Mouse (Mus musculus) midbrain, embryonic 10.5 days (tissue): ENCODE data around the gene Asap3. TPM values are rescaled to one million over a fixed set of nuclear protein-coding genes. Genes with fewer than 3 reads are reported as not detected.
A peak's percentile ranks its signal among the peaks of the same experiment; 100 is the strongest.

Experiments
- DNase-seq: peaks from one replicate; pipeline ENCODE4 v3.0.0-alpha.2; 2017; ENCODE audit warnings: low spot score
- H3K27ac ChIP-seq: fragments of 300-500 bp; sonication (generic); replicated peaks from 2 replicates; pipeline ENCODE4 v1.5.1; 2016; ENCODE audit warnings: mild to moderate bottlenecking
- H3K27me3 ChIP-seq: fragments of 300-500 bp; sonication (generic); 2 replicates; pipeline ENCODE4 v1.6.1; 2016; ENCODE audit warnings: low read depth, mild to moderate bottlenecking; ENCODE audit not compliant: poor library complexity, severe bottlenecking
- H3K36me3 ChIP-seq: fragments of 300-500 bp; sonication (generic); 2 replicates; pipeline ENCODE4 v1.6.1; 2016; ENCODE audit warnings: mild to moderate bottlenecking, moderate library complexity
- H3K4me1 ChIP-seq: fragments of 300-500 bp; sonication (generic); 2 replicates; pipeline ENCODE4 v1.6.1; 2016
- H3K4me3 ChIP-seq: fragments of 300-500 bp; sonication (generic); 2 replicates; pipeline ENCODE4 v1.5.1; 2016; ENCODE audit warnings: mild to moderate bottlenecking, moderate library complexity
- H3K9me3 ChIP-seq: fragments of 300-500 bp; sonication (generic); replicated peaks from 2 replicates; pipeline ENCODE4 v1.6.1; 2016; ENCODE audit warnings: mild to moderate bottlenecking
- WGBS: fragments of 180-500 bp; shearing (Covaris S2); methylation state at CpG from one replicate; pipeline ENCODE4 v1.1.7; 2016; 5-methylcytosine and 5-hydroxymethylcytosine counted together
- polyA plus RNA-seq: library from polyadenylated mRNA; unstranded; fragments of >200 nt; fragmentation: Nextera tagmentation; extraction: Ambion mirVana; gene quantifications from 2 replicates; pipeline ENCODE4 v1.2.1, GENCODE M21; 2016

The Asap3 gene
- polyA plus RNA-seq, 1 experiment from 2014 or later: 6.0 TPM

- Histone ChIP-seq H3K9me3 (no peaks in the 10 kb centered on the region), H3K4me1 (peaks cover 75% of the 10 kb centered on the region), H3K27me3 (no peaks in the 10 kb centered on the region; the same call in 1 of the 2 replicates), H3K36me3 (peaks cover 20% of the 10 kb centered on the region), H3K4me3 (peak overlapping the region; percentile 91), H3K27ac (peak overlapping the region; percentile 95)
- WGBS: 73% methylated on average over 13 of the region's 13 CpGs
- DNase-seq: peak; percentile 39
Observed at GRCm38 (mm10) chr4:136174216-136175193, 31.7 kb upstream of the Asap3 start.

DNA sequence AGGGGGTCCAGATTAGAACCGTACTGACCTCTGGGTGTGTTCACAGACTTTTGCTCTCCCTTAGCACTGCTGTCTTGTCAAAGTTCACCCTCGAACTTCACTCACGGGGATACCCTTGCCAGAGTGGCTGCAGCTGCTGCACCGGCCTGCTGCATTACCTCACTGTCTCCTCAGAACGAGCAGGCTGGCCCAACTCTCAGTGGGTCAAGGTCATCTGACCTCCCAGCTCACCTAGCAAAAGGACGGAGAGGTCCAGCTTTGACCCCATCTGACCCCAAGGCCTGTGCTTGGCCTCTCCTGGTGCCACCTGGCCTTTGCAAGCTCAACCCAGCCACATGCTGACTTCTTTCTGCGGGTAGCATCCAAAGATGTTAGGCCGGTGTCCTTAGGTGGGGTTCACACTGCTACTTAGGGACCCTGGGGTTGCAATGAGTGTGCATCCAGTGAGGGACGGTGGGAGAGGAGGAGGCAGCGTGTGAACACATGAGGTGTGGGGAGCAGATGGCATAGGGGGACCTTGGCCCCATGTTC lies 30.1 kb upstream of the Asap3 start:
- WGBS: 80% methylated on average over 10 of the region's 10 CpGs
- peak overlapping the region; percentile 7; the same call in 1 of the 2 replicates for H3K4me3 ChIP-seq
- no peaks in the 10 kb centered on the region for H3K9me3 ChIP-seq
- H3K27me3 ChIP-seq: peaks cover 8% of the 10 kb centered on the region
- peak overlapping the region; percentile 70 for H3K27ac ChIP-seq
- DNase-seq: no peak
- H3K4me1 ChIP-seq: peaks cover 91% of the 10 kb centered on the region
- peaks cover 28% of the 10 kb centered on the region for H3K36me3 ChIP-seq

GRCm38 (mm10) chr4:136177244-136177611 lies 28.9 kb upstream of the Asap3 start:
- Histone ChIP-seq H3K9me3 (no peaks in the 10 kb centered on the region), H3K36me3 (peaks cover 28% of the 10 kb centered on the region), H3K4me3 (peak overlapping the region; percentile 7; the same call in 1 of the 2 replicates), H3K27ac (peak overlapping the region; percentile 70), H3K4me1 (peaks cover 88% of the 10 kb centered on the region), H3K27me3 (peaks cover 8% of the 10 kb centered on the region; the same call in 1 of the 2 replicates)
- WGBS: 55% methylated on average over 8 of the region's 8 CpGs
- no peak for DNase-seq

DNA sequence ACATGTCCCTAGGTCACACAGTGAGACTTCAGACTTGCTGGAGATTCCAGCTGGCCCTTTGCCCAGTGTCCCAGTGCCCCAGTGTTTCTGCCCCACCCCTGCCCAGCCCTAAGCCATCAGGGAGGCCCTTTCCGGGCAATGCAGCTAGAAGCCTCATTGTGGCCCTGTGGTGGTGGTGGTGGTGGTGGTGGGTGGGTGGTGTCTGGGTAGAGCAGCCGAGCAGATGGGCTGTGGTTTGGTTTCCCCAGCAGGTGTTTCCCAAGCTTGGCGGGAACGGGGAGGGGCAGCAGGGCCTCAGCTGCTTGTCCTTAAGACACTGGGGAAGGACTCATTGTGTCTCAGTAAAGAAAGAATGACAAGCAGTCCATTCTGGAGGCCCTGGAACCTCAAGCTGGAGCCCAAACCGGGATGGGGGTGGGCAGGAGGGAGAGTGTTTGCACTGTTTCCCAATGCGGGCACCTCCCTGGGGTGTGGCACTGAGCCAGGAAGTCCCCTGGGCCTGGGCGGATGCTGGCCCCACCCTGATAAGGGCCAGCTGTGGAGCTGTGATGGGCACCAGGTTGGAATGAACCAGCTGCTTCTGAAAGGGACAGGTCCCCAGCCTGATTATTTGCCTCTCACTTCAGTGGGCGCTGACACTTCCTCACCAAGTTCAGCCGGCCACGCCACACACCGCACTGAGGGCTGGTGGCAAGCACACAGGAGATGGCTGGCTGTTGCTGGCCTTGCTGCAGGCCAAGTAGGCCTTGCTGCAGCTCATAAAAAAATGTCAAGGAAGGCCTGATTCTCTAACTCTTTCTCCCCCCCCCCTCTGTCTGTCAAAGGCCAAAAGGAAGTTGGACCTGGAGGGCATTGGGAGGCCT lies 28.3 kb upstream of the Asap3 start:
- 69% methylated on average over 11 of the region's 11 CpGs for WGBS
- Histone ChIP-seq H3K27ac (peak overlapping the region; percentile 70), H3K4me3 (0 out of 2 replicates have a peak overlapping the region, but pooled peaks have one; percentile 7), H3K9me3 (no peaks in the 10 kb centered on the region), H3K36me3 (peaks cover 33% of the 10 kb centered on the region), H3K4me1 (peaks cover 83% of the 10 kb centered on the region), H3K27me3 (peaks cover 8% of the 10 kb centered on the region; the same call in 1 of the 2 replicates)
- no peak for DNase-seq

DNA sequence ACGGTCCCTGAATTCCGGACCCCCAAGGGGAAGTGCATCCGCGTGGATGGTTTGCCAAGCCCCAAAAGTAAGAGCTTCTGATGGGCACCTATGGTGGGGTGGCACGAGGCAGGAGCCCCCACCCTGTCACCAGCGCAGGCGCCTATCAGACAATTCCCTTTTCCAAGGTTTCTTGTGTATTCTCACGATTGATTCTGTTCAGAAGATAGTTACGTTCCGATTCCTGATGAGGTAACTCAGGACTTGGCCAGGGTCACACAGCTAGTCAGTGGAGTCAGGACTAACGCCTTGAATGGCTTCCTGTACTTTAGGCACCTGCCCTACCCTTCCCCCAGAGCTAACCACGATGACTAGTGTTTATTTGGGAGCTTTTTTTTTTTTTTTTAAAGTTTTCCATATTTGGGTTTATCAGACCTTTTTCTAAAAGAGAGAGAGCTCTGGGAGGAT lies 27.7 kb upstream of the Asap3 start:
- 88% methylated on average over 12 of the region's 12 CpGs for WGBS
- H3K4me1 ChIP-seq: peaks cover 77% of the 10 kb centered on the region
- no peak overlapping the region for H3K4me3 ChIP-seq
- H3K27me3 ChIP-seq: peaks cover 8% of the 10 kb centered on the region; the same call in 1 of the 2 replicates
- H3K9me3 ChIP-seq: no peaks in the 10 kb centered on the region
- peaks cover 39% of the 10 kb centered on the region for H3K36me3 ChIP-seq
- no peak for DNase-seq
- H3K27ac ChIP-seq: peak overlapping the region; percentile 70

DNA sequence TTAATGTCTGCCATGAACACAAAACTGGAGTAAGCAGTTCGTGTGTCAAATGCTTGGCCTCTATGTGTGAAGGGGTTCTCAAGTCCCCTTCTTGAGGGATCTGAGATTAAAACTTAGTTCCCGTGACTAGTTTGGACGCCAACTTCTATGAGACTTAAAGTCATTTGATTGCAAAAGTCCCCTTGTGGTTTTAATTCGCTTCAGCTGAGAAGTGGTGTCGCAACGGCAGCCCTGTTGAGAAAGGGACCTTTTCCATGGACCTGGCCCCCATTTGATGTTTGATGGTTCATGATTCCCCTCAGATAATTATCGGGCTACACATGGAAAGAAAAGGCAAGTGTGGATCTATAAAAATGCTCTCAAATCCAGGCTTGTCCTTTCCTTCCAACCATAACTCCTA lies 26.7 kb upstream of the Asap3 start:
- DNase-seq: no peak
- Histone ChIP-seq H3K27ac (no peak overlapping the region), H3K4me1 (peaks cover 67% of the 10 kb centered on the region), H3K9me3 (no peaks in the 10 kb centered on the region), H3K4me3 (no peak overlapping the region), H3K27me3 (peaks cover 8% of the 10 kb centered on the region; the same call in 1 of the 2 replicates), H3K36me3 (peaks cover 47% of the 10 kb centered on the region)
- WGBS: 90% methylated on average over 7 of the region's 7 CpGs

DNA sequence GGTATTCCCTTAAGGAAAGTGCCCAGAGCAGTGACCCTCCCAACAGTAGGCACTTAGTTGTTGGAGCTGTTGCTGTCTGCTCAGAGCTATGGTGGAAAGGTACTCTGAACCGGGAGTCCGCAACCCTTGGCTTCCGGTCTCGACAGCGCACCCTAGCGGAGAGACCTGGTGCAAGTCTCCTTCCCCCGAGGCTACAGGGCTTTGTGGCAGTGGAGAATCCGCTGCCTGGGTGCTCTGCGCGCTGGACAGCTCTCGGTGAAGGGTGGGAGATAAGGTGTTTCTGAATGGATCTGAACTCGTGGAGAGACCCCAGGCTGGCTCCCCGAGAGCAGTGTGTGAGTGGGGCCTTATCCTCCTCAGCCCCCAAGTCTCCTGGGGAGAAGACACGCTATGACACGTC lies 26.2 kb upstream of the Asap3 start:
- H3K27me3 ChIP-seq: peaks cover 8% of the 10 kb centered on the region; the same call in 1 of the 2 replicates
- peaks cover 62% of the 10 kb centered on the region for H3K4me1 ChIP-seq
- peak; percentile 89 for DNase-seq
- H3K36me3 ChIP-seq: peaks cover 50% of the 10 kb centered on the region
- 3% methylated on average over 15 of the region's 15 CpGs for WGBS
- H3K27ac ChIP-seq: peak overlapping the region; percentile 79
- no peaks in the 10 kb centered on the region for H3K9me3 ChIP-seq
- peak overlapping the region; percentile 47 for H3K4me3 ChIP-seq

DNA sequence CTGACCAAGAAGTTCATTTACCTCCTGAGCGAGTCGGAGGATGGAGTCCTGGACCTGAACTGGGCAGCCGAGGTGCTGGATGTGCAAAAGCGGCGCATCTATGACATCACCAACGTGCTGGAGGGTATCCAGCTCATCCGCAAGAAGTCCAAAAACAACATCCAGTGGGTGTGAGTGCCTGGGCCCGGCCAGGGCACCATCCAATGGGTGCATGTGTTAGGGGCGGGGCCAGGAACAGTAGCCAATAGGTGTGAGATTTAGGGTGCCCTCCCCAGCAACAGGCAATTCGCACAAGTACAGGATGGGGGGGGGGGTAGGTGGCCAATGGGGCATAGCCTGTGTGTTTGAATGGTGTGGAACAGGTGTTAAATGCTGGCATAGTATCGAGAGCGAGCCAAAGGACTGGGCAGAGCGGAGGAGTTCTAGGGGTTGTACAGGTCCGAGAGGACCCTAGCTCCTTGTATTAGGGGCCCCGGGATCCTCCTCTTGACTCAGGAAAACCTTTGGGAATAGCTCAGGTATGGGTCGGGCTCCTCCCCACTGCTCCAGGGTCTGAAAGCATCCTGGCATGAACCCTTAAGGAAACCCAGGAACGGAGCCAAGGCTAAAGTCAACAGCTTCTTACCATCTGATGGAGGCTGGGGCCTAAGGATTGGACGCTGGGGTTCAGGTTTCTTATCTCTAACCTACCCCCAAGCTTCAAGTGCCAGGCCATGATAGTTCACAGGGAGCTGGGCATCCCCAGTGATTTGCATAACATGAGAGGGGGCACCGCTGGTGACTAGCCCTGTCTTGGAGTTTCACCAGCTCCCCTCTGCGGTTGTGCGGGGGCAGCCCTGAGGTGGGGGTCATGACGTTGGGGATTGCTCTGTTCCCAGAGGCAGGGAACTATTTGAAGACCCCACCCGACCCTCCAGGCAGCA lies 25.5 kb upstream of the Asap3 start:
- Histone ChIP-seq H3K9me3 (no peaks in the 10 kb centered on the region), H3K36me3 (peaks cover 54% of the 10 kb centered on the region), H3K27me3 (peaks cover 8% of the 10 kb centered on the region; the same call in 1 of the 2 replicates), H3K4me1 (peaks cover 55% of the 10 kb centered on the region), H3K4me3 (peak overlapping the region; percentile 47), H3K27ac (peak overlapping the region; percentile 79)
- peak; percentile 51 for DNase-seq
- WGBS: 14% methylated on average over 23 of the region's 23 CpGs

GRCm38 (mm10) chr4:136181367-136181766 lies 24.8 kb upstream of the Asap3 start:
- no peak overlapping the region for H3K27ac ChIP-seq
- H3K36me3 ChIP-seq: peaks cover 61% of the 10 kb centered on the region
- 23% methylated on average over 12 of the region's 12 CpGs for WGBS
- no peak for DNase-seq
- H3K9me3 ChIP-seq: no peaks in the 10 kb centered on the region
- H3K27me3 ChIP-seq: peaks cover 8% of the 10 kb centered on the region; the same call in 1 of the 2 replicates
- no peak overlapping the region for H3K4me3 ChIP-seq
- H3K4me1 ChIP-seq: peaks cover 48% of the 10 kb centered on the region

DNA sequence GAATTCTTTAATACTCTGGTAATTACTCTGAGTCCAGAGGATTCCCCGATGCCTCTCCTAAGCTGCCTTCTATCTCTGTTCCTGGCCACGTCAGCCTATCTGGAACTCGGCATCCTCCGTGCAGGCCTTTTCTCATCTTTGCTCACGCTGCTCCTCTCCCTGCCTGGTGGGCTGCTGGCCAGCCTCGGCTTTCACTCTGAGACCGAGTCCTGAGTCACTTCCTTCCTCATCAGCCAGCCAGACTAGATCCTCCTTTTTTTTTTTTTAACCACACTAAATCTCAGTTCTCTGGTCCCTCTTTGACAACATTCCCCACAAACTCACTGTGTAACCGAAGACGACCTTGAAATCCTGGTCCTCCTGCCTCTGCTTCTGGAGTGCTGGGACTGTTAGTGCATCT lies 20.8 kb upstream of the Asap3 start:
- H3K27ac ChIP-seq: no peak overlapping the region

DNA sequence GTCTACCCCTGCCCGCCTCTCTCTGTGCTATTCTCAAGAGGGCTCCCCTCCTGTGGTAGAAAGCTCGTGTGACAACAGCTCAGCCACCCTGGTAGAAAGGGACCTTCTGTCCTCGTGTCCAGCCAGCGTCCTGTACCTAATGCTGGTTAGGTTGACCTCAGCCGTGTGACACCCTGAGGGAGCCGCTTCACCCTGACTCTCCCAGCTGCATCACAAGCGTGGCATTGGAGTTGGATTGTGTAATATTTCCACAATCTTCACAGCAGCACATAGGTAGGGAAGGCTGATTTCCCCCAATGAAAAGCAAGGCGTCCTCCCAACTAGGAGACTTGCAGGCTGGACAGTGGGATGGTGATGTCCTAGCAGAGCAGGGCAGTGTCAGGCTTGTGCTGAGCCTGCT lies 19.9 kb upstream of the Asap3 start:
- WGBS: 90% methylated on average over 8 of the region's 8 CpGs
- peaks cover 84% of the 10 kb centered on the region for H3K36me3 ChIP-seq
- DNase-seq: no peak
- no peaks in the 10 kb centered on the region for H3K27me3 ChIP-seq
- H3K4me3 ChIP-seq: no peak overlapping the region
- no peak overlapping the region for H3K27ac ChIP-seq
- H3K4me1 ChIP-seq: peaks cover 2% of the 10 kb centered on the region; the same call in 1 of the 2 replicates
- H3K9me3 ChIP-seq: no peaks in the 10 kb centered on the region

More for the DNA sequence above, 20.8 kb upstream of the Asap3 start:
- Histone ChIP-seq H3K9me3 (no peaks in the 10 kb centered on the region), H3K4me3 (no peak overlapping the region), H3K4me1 (peaks cover 11% of the 10 kb centered on the region), H3K27me3 (peaks cover 7% of the 10 kb centered on the region; the same call in 1 of the 2 replicates), H3K36me3 (peaks cover 81% of the 10 kb centered on the region)
- no peak for DNase-seq
- 88% methylated on average over 9 of the region's 9 CpGs for WGBS
